Mouse (Mus musculus): ENCODE data around the gene Prrg2.
A peak's percentile ranks its signal among the peaks of the same experiment; 100 is the strongest.

Gene Prrg2

DNA sequence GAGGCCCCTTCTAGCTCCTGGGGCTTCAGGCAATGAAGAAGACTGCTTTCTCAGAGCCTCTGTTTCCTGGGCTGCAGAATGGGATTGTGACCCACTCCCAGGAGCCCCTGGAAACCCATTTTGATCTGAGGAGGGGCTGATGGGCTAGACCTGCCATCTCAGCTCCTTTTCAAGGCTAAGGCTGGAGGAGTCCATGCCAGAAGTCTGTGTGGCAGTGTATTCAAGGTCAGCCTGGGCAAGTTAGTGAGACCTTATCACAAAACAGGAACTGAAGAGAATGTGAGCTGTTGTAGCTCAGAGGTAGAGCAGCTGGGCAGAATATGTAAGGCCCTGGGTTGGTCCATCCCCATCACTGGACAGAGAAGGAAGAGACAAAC is 5.5 kb downstream of the Prrg2 start:
- DNase-seq (ENCODE audit: low spot score): no peak

DNA sequence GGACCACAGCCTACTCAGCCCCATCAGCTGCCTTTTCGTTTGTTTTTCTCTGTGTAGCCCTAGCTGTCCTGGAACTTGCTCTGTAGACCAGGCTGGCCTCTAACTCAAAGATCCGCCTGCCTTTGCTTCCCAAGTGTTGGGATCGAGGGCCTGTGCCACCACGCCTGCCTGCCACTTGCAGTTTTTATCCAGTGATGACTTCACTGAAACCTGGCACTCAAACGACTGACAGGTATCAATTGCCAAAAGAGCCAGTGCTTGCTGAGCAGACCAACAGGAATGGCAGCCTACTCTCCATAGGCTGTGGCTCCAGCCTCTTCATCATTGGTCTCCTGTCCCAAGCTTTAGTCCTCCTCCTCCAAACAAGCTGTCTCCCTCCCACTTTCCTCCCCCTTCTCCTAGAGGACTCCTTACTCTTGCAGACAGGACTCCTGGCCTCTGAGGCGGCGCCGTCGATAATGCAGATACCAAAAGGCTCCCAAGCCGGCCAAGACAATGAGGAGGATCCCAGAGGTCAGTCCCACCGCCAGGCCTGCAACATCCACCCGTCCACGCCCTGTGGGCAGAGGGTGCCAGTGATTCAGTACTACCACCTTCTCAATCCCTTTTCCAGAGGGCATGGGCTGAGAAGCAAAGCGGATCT is 6.0 kb downstream of the Prrg2 start:
- DNase-seq (ENCODE audit: low spot score): no peak

GRCm38 (mm10) chr7:45053931-45054510 is 8.5 kb downstream of the Prrg2 start:
- DNase-seq (ENCODE audit: low spot score): peak; percentile 100

GRCm38 (mm10) chr7:45053117-45053930 is 9.2 kb downstream of the Prrg2 start:
- peak; percentile 92 for DNase-seq (ENCODE audit: low spot score)

DNA sequence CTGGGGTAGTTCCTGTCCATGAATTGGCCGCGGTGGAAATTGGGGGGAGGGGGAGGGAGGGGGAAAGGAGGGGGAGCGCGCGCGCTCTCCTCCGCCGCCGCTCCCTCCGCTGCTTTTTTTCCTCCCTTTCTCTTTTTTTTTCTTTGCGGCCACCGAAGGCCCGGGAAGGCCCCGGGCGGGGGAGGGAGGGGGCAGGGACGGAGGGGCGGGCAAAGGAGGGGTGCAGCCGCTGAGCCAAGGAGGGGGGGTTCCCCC is 9.7 kb downstream of the Prrg2 start, which contains the start of gene Prr12:
Gene Prr12 (minus strand): TSS at position 20 of the 255 bp plus-strand sequence.
- no peak for DNase-seq (ENCODE audit: low spot score)

DNA sequence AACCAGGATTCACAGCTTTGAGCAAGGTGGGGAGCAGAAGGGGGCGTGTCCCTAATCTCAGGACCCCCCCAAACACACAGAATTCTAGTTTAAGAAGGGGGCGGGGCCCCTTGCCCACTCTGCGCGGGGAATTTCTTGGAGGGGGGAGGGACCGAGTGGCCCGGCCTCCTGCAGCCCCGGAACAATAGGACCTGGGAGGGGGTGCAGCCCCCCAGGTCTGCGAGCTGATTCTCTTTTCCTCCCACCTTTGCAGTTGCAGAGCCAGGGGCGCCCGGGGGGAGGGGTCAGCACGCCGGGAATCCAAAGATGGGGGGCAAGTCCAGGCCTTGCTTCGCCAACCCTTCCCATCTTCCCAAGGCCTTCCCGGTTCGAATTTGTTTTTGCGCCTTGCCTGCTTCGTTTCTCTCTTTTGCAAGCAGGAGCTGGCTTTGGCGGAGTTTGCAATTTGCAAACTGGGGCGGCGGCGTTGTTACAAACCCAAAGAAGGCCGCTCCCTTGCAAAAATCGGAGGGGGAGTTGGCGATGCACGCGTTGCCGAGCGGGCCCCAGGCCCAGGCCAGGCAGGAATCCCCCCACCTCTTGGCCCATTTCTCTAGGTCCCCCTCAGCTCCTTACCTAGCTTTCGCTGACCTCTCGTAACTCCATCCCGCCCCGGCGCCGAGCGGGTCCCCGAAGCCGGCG is 10.2 kb downstream of the Prrg2 start:
- no peak for DNase-seq (ENCODE audit: low spot score)

DNA sequence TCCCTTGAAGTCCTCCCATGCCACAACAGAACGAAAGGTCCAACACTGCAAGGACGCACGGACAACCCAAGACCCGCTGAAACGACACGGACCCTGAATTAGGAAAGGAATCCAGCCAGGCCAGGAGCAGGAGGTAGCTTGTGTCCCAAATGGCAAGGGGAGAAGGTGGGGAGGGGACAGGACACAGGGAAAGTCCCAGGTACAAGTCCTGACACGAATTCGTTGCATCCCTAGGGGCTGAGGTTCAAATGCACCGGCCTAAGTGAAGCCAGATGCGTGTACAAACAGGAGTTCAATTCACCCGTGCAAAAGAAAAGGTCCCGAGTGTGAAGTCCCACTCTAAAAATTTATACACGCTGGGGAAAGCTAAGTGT is 10.9 kb downstream of the Prrg2 start:
- DNase-seq (ENCODE audit: low spot score): no peak

DNA sequence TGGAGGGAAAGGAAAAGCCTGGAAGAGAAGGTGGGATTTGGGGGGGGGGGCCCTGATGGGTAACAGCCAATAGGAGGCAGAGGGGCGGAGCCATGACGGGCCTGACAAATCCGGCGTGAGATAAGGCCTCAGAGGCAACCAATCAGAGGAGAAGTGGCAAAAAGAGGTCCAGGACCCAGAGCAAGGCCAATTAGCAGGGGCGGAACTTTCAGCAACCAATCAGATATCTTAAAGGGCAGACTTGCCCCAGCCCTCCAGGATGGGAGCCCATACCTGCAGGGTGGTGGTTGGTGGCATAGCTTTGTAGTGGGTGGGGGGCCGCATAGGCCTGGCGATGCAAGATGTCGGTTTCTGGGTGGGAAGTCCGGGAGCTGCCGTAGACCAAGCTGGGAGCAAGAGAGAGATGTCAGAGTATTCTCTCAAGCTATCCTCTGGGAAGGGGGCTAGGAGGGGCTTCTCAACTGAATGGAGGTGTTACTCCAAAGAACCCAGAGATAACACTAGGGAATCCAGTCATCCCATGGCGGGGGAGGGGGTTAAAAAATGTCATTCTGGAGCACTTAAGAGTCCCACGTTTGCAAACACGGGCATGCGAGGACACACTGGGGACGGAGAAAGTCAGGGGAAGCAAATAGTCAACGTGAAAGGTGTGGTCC is 11.4 kb downstream of the Prrg2 start:
- DNase-seq (ENCODE audit: low spot score): peak; percentile 83

DNA sequence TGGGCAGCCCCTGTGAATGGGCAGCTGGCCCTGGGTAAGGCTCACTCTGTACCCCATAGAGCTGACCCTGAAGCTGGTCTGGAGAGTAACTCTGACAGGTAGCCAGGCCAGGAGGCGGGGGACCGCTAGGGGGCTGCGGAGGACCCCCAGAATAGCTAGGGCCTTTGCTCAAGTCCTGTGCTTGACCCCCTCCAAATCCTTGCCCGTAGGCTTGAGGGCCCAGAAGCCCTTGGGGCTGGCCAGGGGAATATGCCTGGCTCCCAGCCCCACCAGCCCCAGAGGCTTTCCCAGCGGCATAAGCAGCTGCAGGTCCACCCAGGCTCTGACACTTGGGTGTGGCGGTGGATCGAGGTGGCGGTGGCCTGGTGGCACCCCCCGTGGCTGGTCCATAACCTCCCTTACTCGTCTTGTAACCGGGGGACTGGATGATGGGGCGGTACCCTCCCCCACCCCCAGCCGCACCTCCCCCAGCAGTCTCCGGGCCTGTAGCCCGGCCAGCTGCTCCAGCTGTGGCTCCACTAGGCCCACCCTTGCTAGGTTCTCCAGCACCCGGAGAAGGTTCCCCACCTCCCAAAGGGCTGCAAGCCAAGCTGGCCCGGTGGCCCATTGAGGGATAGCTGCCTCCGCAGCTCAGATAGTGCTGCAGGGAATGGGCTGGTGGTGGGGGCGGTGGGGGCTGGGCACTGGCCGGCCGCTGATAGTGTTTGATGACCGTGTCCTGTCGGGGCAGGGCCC is 13.4 kb downstream of the Prrg2 start:
- no peak for DNase-seq (ENCODE audit: low spot score)

DNA sequence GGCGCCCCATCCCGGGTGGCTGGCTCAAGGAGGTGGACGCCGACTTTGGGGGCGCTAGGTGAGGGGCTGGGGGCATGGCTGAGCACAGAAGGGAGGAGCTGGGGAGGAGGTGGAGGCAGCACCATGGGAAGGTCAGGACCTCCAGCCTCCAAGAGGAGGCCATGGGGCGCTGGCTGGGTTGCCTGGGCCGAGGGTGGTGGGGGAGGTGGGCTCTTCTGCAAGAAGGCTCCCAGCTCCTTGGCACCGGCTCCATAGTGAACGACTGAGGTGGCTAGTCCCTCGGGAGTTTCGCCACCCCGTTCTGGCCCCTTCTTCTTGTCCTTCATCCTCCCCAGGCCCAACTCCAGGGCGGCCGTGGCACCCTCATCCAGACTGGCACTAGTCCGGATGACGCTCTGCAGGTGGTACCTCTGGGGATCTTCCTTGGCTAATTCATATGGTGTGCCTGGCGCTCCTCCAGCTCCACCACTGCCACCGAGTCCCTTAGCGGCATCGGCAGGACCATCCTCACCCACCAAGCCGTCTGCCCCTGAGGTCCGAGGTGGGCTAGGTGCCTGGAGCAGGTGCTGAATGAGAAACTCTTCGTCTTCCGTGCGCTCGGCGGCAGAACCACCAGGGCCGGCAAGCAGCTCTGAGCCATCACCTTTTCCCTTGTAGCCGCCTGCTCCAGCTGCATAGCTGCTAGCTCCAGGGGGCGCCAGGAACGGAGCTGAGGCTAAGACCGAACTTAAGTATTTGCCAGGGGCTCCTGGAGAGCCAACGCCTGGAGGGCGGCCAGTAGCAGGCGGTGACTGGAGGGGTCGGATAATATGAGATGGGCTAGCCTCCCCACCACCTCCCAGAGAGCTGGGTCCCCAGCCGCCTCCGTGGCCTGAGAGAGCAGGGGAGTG is 14.2 kb downstream of the Prrg2 start:
- no peak for DNase-seq (ENCODE audit: low spot score)

- DNase-seq (ENCODE audit: low spot score): no peak
These were observed 15.0 kb downstream of the Prrg2 start for GRCm38 (mm10) chr7:45047491-45047890.

DNA sequence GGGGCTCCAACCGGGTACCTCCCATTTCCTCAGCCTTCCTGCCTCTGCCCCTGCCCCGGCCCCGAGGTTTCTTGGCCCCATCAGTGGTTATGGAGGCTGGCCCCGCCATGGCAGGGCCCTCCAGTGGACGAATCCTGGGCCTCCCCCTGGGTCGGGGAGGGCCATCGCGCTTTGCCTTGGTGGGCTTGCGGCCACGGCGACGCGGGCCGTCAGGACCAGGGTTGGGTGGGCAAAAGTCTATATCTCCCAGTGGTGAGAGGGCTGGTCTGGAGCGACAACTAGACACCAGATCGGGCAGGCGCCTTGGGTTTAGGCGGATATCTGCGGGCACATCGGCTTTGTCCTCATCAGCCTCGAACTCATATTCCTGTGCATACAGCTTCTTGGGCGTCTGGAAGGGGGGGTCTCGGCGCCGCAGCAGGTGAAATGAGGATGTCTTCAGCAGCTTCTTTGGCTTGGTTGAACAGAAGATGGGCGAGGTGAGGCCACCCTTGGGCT is 15.6 kb downstream of the Prrg2 start:
- no peak for DNase-seq (ENCODE audit: low spot score)

DNA sequence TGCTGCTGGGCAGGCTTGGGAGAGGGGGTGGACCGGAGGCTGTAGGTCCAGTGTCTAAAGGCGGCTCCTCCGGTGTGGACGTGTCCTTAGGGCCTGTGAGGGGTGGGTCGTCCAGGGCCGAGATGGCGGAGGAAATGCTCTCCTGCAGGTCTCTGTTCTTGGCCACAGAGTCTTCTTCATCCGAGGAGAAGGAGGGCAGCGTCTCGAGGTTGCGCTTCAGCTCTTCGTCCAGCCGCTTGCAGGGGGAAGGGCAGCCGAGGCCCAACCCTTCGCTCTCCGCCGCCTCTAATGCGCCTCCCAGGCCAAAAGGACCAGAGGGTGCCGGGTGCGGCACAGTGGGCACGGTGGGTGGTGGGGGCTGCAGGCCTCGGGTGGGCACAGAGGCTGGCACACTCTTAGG is 16.7 kb downstream of the Prrg2 start:
- no peak for DNase-seq (ENCODE audit: low spot score)

DNA sequence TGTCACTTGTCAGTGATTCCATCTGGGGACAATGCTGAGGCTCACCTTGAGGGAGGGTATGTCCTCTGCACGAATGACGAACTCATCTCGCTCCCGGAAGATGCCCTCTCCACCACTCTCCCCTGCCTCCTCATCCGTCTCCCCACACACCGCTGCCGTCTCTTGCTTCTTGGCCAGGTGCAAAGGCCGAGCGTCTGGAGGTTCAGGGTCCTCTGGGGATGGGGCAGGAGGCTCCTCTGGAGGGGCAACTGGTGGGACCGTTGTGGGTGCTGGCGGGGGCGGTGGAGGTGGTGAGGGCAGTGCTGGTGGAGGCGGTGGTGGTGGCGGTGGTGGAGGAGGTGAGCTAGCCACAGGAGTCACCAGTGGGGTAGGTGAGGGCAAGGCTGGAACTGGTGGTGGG is 19.2 kb downstream of the Prrg2 start:
- DNase-seq (ENCODE audit: low spot score): no peak

GRCm38 (mm10) chr7:45040851-45041250 is 21.6 kb downstream of the Prrg2 start:
- DNase-seq (ENCODE audit: low spot score): no peak

DNA sequence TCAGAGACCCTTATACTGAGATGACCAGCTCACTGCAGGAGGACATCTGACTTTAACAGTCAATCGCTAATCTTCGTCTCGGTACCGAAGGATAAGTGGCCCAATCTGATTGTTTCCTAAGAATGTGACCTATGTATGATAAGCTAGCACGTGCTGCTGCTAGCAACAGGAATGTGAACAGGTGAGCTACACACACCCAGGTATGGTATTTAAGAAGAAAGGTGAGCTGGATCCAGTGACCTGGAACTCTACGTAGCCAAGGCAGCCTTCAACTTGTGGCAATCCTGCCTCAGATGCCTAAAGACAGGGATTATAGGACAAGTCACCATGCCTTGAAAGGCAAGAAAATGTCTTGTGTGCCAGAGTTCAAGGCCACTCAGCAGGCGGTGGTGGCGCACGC is 24.1 kb downstream of the Prrg2 start:
- DNase-seq (ENCODE audit: low spot score): no peak

GRCm38 (mm10) chr7:45037720-45038361 is 24.6 kb downstream of the Prrg2 start:
- no peak for DNase-seq (ENCODE audit: low spot score)

- DNase-seq (ENCODE audit: low spot score): no peak
These were observed 25.8 kb downstream of the Prrg2 start for GRCm38 (mm10) chr7:45036702-45037101.

- DNase-seq (ENCODE audit: low spot score): no peak
These were observed 26.8 kb downstream of the Prrg2 start for GRCm38 (mm10) chr7:45035631-45036030.

DNA sequence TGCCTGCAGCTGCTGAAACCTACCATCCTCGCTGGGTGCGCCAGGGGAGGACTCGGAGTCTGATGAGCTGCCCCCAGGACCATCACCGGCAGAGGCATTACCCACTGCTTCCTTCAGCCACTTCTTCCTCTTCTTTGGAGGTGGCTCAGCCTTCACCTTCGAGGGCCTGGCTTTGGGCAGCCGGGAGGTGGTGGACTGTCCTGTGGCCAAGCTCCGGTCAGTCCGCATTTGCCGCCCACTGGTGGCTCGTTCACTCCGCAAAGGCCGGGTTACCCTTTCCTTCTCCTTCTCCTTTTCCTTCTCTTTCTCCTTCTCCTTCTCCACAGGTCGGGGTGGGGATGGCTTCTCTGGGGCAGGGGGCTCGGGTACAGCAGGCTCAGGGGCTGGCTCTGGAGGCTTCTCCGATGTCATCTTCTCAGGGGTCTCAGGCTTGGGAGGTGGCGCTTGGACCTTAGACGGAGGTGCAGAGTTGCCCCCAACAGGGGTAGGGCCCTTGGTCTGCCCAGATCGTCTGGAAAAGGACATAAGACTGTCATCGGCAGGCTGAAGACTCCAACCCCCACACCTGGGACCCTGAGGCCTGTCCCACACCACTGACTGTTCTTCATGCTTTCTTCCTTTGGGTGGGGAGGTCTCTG is 28.6 kb downstream of the Prrg2 start:
- no peak for DNase-seq (ENCODE audit: low spot score)

Measured in yolk sac, embryonic 10.5 days (tissue).